Mouse (Mus musculus) ovary, adult 2 months (tissue): ENCODE measurements around the gene Dpp9. TPM values are rescaled to one million over a fixed set of nuclear protein-coding genes. Genes with fewer than 3 reads are reported as not detected.

ENCODE experiments used
- polyA plus RNA-seq: library from polyadenylated mRNA; depleted of rRNA; stranded (reverse); fragments of >200 nt; gene quantifications from 2 replicates; pipeline ENCODE4 v1.2.3, GENCODE M21; 2012; rRNA removed

The Dpp9 gene
- 58.6 and 59.5 TPM in 2 replicates for polyA plus RNA-seq

GRCm38 (mm10) chr17:56218377-56219191, at the start of gene Dpp9:
TSS of gene Dpp9 (minus strand) at chr17:56218905.

GRCm38 (mm10) chr17:56256239-56256881, 37.7 kb upstream of the Dpp9 start, which contains the start of gene Fem1a:
TSS of gene Fem1a (plus strand) at chr17:56256810.

GRCm38 (mm10) chr17:56183658-56184103, 35.0 kb downstream of the Dpp9 start, which contains the start of gene Mydgf:
TSS of gene Mydgf (minus strand) at chr17:56183920.

GRCm38 (mm10) chr17:56162231-56162774, 56.4 kb downstream of the Dpp9 start, which contains the start of gene Tnfaip8l1:
TSS of gene Tnfaip8l1 (plus strand) at chr17:56162477.

GRCm38 (mm10) chr17:56139858-56140595, 78.7 kb downstream of the Dpp9 start, which contains the start of gene Sema6b:
TSS of gene Sema6b (minus strand) at chr17:56140343.

Other genes starting within 250 kb of the Dpp9 start
- 5.9 and 7.1 TPM in 2 replicates for gene Shd, start 248.4 kb downstream of the Dpp9 start, polyA plus RNA-seq
- gene Fsd1, start 232.4 kb downstream of the Dpp9 start, polyA plus RNA-seq: 4.5 and 4.8 TPM in 2 replicates
- gene Stap2, start 213.3 kb downstream of the Dpp9 start, polyA plus RNA-seq: 19.2 and 21.4 TPM in 2 replicates
- gene Mpnd, start 213.2 kb downstream of the Dpp9 start, polyA plus RNA-seq: 270 and 333 TPM in 2 replicates
- gene Sh3gl1, start 182.3 kb downstream of the Dpp9 start, polyA plus RNA-seq: 126 and 128 TPM in 2 replicates
- gene Chaf1a, start 178.5 kb downstream of the Dpp9 start, polyA plus RNA-seq: 7.5 and 9.6 TPM in 2 replicates
- gene Ubxn6, start 143.9 kb downstream of the Dpp9 start, polyA plus RNA-seq: 58.5 and 83.0 TPM in 2 replicates
- gene Hdgfl2, start 139.3 kb downstream of the Dpp9 start, polyA plus RNA-seq: 52.3 and 75.6 TPM in 2 replicates
- 206 and 215 TPM in 2 replicates for gene Plin4, start 109.1 kb downstream of the Dpp9 start, polyA plus RNA-seq
- gene Plin5, start 101.3 kb downstream of the Dpp9 start, polyA plus RNA-seq: 19.0 and 42.0 TPM in 2 replicates
- gene Lrg1, start 96.9 kb downstream of the Dpp9 start, polyA plus RNA-seq: 76.6 and 100 TPM in 2 replicates
- 15.5 and 19.9 TPM in 2 replicates for gene Sema6b, start 78.6 kb downstream of the Dpp9 start, polyA plus RNA-seq
- gene Tnfaip8l1, start 56.4 kb downstream of the Dpp9 start, polyA plus RNA-seq: 9.7 and 10.3 TPM in 2 replicates
- 124 and 131 TPM in 2 replicates for gene Mydgf, start 35.0 kb downstream of the Dpp9 start, polyA plus RNA-seq
- 39.9 and 52.7 TPM in 2 replicates for gene Fem1a, start 37.9 kb upstream of the Dpp9 start, polyA plus RNA-seq
- gene Ticam1, start 57.9 kb upstream of the Dpp9 start, polyA plus RNA-seq: 29.8 and 32.7 TPM in 2 replicates
- 53.2 and 60.7 TPM in 2 replicates for gene Plin3, start 74.0 kb upstream of the Dpp9 start, polyA plus RNA-seq
- not detected in 2 replicates for gene Arrdc5, start 81.4 kb upstream of the Dpp9 start, polyA plus RNA-seq
- 30.6 and 42.8 TPM in 2 replicates for gene Uhrf1, start 84.4 kb upstream of the Dpp9 start, polyA plus RNA-seq
- gene Kdm4b, start 107.2 kb upstream of the Dpp9 start, polyA plus RNA-seq: 75.5 and 81.9 TPM in 2 replicates